Mouse (Mus musculus) olfactory bulb, adult 2 months (tissue): ENCODE data around the gene Enho.

ENCODE experiments used
- CTCF ChIP-seq: fragments of 200-500 bp; IDR thresholded peaks from 2 replicates; pipeline ENCODE4 v1.5.1; 2012; ENCODE audit warnings: low read depth, mild to moderate bottlenecking, low read length, moderate library complexity; ENCODE audit not compliant: insufficient read depth
- POLR2A ChIP-seq: fragments of 200-500 bp; IDR thresholded peaks from 2 replicates; pipeline ENCODE4 v1.6.1; 2012; ENCODE audit warnings: mild to moderate bottlenecking, low read depth, low read length, moderate library complexity; ENCODE audit not compliant: insufficient read depth

GRCm38 (mm10) chr4:41670836-41671235 lies 30.7 kb upstream of the Enho start:
- TF ChIP-seq CTCF, result no peak
- no peak for TF ChIP-seq POLR2A
